Mouse (Mus musculus) stomach, embryonic 16.5 days (tissue): Measurements from ENCODE around the gene Gpd1. TPM values are rescaled to one million over a fixed set of nuclear protein-coding genes. Genes with fewer than 3 reads are reported as not detected.

Experiments
- ATAC-seq: fragments of 200-750 bp; cut with Nextera tagmentation; 2 replicates; pipeline ENCODE4 v1.8.0; 2017; ENCODE audit warnings: moderate number of reproducible peaks, moderate TSS enrichment; ENCODE audit not compliant: insufficient read depth, low FRiP score
- H3K27ac ChIP-seq: fragments of 300-500 bp; sonication (generic); 2 replicates; pipeline ENCODE4 v1.5.1; 2014; ENCODE audit warnings: low read length
- H3K27me3 ChIP-seq: fragments of 300-500 bp; sonication (generic); 2 replicates; pipeline ENCODE4 v1.6.1; 2014; ENCODE audit warnings: low read length, control low read depth, mixed read lengths; ENCODE audit not compliant: control insufficient read depth, insufficient read depth
- H3K36me3 ChIP-seq: fragments of 300-500 bp; sonication (generic); 2 replicates; pipeline ENCODE4 v1.6.1; 2014; ENCODE audit warnings: low read length; ENCODE audit not compliant: control insufficient read depth, insufficient read depth
- H3K4me1 ChIP-seq: fragments of 300-500 bp; sonication (generic); 2 replicates; pipeline ENCODE4 v1.6.1; 2014; ENCODE audit warnings: low read length, control low read depth, mixed read lengths; ENCODE audit not compliant: control insufficient read depth, insufficient read depth
- H3K4me2 ChIP-seq: fragments of 300-500 bp; sonication (generic); 2 replicates; pipeline ENCODE4 v1.6.1; 2014; ENCODE audit warnings: low read depth, low read length, mixed read lengths
- H3K4me3 ChIP-seq: fragments of 300-500 bp; sonication (generic); replicated peaks from 2 replicates; pipeline ENCODE4 v1.5.1; 2014; ENCODE audit warnings: mild to moderate bottlenecking, low read length
- H3K9ac ChIP-seq: fragments of 300-500 bp; sonication (generic); 2 replicates; pipeline ENCODE4 v1.6.1; 2014; ENCODE audit warnings: low read length
- H3K9me3 ChIP-seq: fragments of 300-500 bp; sonication (generic); replicated peaks from 2 replicates; pipeline ENCODE4 v1.6.1; 2016; ENCODE audit warnings: low read length, control low read depth; ENCODE audit not compliant: control insufficient read depth
- WGBS: fragments of 180-500 bp; shearing (Covaris S2); extraction: QIAGEN DNeasy Blood & Tissue Kit; methylation state at CpG from one replicate; pipeline ENCODE4 v1.1.7; 2014; 5-methylcytosine and 5-hydroxymethylcytosine counted together
- polyA plus RNA-seq: library from polyadenylated mRNA; unstranded; fragments of >200 nt; fragmentation: Nextera tagmentation; extraction: Ambion mirVana; gene quantifications from 2 replicates; pipeline ENCODE4 v1.2.1, GENCODE M21; 2015

Gene Gpd1
- polyA plus RNA-seq, 1 experiment from 2014 or later: 9.2 TPM

- Histone ChIP-seq H3K4me3 (no peak overlapping the region), H3K36me3 (peaks cover 14% of the 10 kb centered on the region), H3K4me2 (no peak overlapping the region), H3K27ac (no peak overlapping the region), H3K9ac (no peak overlapping the region), H3K9me3 (peaks cover 5% of the 10 kb centered on the region; the same call in 1 of the 2 replicates), H3K27me3 (no peaks in the 10 kb centered on the region), H3K4me1 (peaks cover 4% of the 10 kb centered on the region)
- 91% methylated on average over 2 of the region's 2 CpGs for WGBS
- no peak for ATAC-seq
Measured at GRCm38 (mm10) chr15:99731167-99731566, 13.9 kb downstream of the Gpd1 start.

- Histone ChIP-seq H3K4me3 (no peak overlapping the region), H3K9ac (no peak overlapping the region), H3K9me3 (peaks cover 5% of the 10 kb centered on the region; the same call in 1 of the 2 replicates), H3K4me2 (no peak overlapping the region), H3K36me3 (peaks cover 14% of the 10 kb centered on the region), H3K27ac (no peak overlapping the region), H3K4me1 (peaks cover under 1% of the 10 kb centered on the region), H3K27me3 (no peaks in the 10 kb centered on the region)
- ATAC-seq: no peak
- 86% methylated on average over 3 of the region's 3 CpGs for WGBS
Measured at GRCm38 (mm10) chr15:99731678-99732077, 14.4 kb downstream of the Gpd1 start.

GRCm38 (mm10) chr15:99733186-99733585 lies 15.9 kb downstream of the Gpd1 start:
- Histone ChIP-seq H3K9me3 (peaks cover 5% of the 10 kb centered on the region; the same call in 1 of the 2 replicates), H3K27me3 (no peaks in the 10 kb centered on the region), H3K4me2 (no peak overlapping the region), H3K4me3 (no peak overlapping the region), H3K9ac (no peak overlapping the region), H3K36me3 (peaks cover 8% of the 10 kb centered on the region; the same call in 1 of the 2 replicates), H3K27ac (no peak overlapping the region), H3K4me1 (no peaks in the 10 kb centered on the region)
- 93% methylated on average over 5 of the region's 5 CpGs for WGBS
- ATAC-seq: no peak

- 90% methylated on average over 2 of the region's 2 CpGs for WGBS
- Histone ChIP-seq H3K36me3 (no peaks in the 10 kb centered on the region; the same call in 1 of the 2 replicates), H3K4me3 (no peak overlapping the region), H3K9ac (no peak overlapping the region), H3K27ac (no peak overlapping the region), H3K4me2 (no peak overlapping the region), H3K27me3 (no peaks in the 10 kb centered on the region), H3K4me1 (no peaks in the 10 kb centered on the region), H3K9me3 (no peaks in the 10 kb centered on the region)
- no peak for ATAC-seq
Measured at GRCm38 (mm10) chr15:99735631-99736030, 18.3 kb downstream of the Gpd1 start.

GRCm38 (mm10) chr15:99736675-99737074 lies 19.4 kb downstream of the Gpd1 start:
- Histone ChIP-seq H3K27ac (no peak overlapping the region), H3K4me3 (no peak overlapping the region), H3K9ac (no peak overlapping the region), H3K36me3 (no peaks in the 10 kb centered on the region; the same call in 1 of the 2 replicates), H3K9me3 (no peaks in the 10 kb centered on the region), H3K4me2 (no peak overlapping the region), H3K27me3 (no peaks in the 10 kb centered on the region), H3K4me1 (no peaks in the 10 kb centered on the region)
- ATAC-seq: no peak
- WGBS: 88% methylated on average over 11 of the region's 11 CpGs

GRCm38 (mm10) chr15:99740229-99740628 lies 22.9 kb downstream of the Gpd1 start:
- Histone ChIP-seq H3K4me2 (no peak overlapping the region), H3K9me3 (no peaks in the 10 kb centered on the region), H3K27ac (no peak overlapping the region), H3K4me1 (no peaks in the 10 kb centered on the region), H3K9ac (no peak overlapping the region), H3K27me3 (no peaks in the 10 kb centered on the region), H3K4me3 (no peak overlapping the region), H3K36me3 (peaks cover 2% of the 10 kb centered on the region; the same call in 1 of the 2 replicates)
- no peak for ATAC-seq
- WGBS: 94% methylated on average over 4 of the region's 4 CpGs

GRCm38 (mm10) chr15:99754204-99754603 lies 36.9 kb downstream of the Gpd1 start:
- no peak overlapping the region for H3K27ac ChIP-seq
- H3K4me1 ChIP-seq: no peaks in the 10 kb centered on the region
- 62% methylated on average over 3 of the region's 3 CpGs for WGBS
- no peak overlapping the region for H3K4me3 ChIP-seq
- H3K27me3 ChIP-seq: no peaks in the 10 kb centered on the region
- no peak overlapping the region for H3K9ac ChIP-seq
- ATAC-seq: no peak
- H3K4me2 ChIP-seq: no peak overlapping the region
- H3K9me3 ChIP-seq: no peaks in the 10 kb centered on the region
- H3K36me3 ChIP-seq: no peaks in the 10 kb centered on the region

- WGBS: 86% methylated on average over 4 of the region's 4 CpGs
- Histone ChIP-seq H3K4me2 (no peak overlapping the region), H3K27me3 (no peaks in the 10 kb centered on the region), H3K9me3 (no peaks in the 10 kb centered on the region), H3K36me3 (no peaks in the 10 kb centered on the region), H3K27ac (no peak overlapping the region), H3K9ac (no peak overlapping the region), H3K4me3 (no peak overlapping the region), H3K4me1 (peaks cover 6% of the 10 kb centered on the region)
- no peak for ATAC-seq
Measured at GRCm38 (mm10) chr15:99767467-99767866, 50.2 kb downstream of the Gpd1 start.

GRCm38 (mm10) chr15:99768761-99769160 lies 51.4 kb downstream of the Gpd1 start:
- no peak overlapping the region for H3K4me3 ChIP-seq
- H3K9me3 ChIP-seq: no peaks in the 10 kb centered on the region
- H3K9ac ChIP-seq: no peak overlapping the region
- no peaks in the 10 kb centered on the region for H3K36me3 ChIP-seq
- H3K27ac ChIP-seq: no peak overlapping the region
- H3K4me1 ChIP-seq: peaks cover 6% of the 10 kb centered on the region
- H3K27me3 ChIP-seq: no peaks in the 10 kb centered on the region
- WGBS: 94% methylated on average over 1 of the region's 1 CpGs
- ATAC-seq: no peak
- no peak overlapping the region for H3K4me2 ChIP-seq
